Mouse (Mus musculus) ovary, postnatal 10 days (tissue): Measurements from ENCODE around the gene Bad.

ENCODE experiments used
- DNase-seq: peaks from one replicate; pipeline ENCODE4 v3.0.0; 2022; ENCODE audit warnings: low spot score

Bad gene

DNA sequence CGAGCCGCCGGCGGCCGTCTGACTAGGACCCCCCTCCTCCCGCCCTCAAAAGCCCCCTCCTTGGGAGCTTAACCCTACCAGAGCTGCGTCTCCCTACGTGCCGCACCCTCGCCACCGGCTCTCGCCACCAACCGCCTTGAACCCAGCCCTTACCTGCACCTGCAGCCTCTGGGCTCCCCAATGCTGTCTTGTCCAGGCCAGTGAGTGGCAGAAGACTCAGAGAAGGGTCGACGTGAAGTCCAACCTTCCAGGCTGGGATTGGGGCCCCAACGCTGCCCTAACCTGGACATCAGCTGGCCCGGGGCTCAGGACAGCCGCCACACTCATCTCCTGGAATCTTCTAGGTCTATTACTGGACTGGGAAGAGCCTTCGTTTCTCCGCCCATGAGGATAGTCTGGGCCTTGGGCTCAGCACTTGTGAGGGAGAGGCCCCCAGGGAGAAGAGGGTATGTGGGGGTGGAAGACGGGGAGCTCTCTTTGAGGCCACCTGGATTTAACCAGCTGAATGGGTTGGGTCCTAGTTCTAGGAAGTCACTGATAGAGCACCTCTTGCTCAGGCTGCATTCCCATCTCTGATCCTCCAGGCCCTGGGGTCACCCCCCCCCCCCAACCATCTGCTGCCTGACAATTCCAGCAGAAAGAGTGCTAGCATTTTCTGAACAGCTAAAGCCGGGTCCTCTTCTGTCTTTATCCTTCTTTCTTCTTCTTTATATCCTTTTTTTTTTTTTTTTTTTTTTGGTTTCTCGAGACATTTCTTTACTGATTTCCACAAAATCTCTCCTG lies 7.3 kb upstream of the Bad start, which contains the start of gene Kcnk4:
Kcnk4 (minus strand) TSS at position 321 of the 783 bp plus-strand sequence.
- DNase-seq = no peak

DNA sequence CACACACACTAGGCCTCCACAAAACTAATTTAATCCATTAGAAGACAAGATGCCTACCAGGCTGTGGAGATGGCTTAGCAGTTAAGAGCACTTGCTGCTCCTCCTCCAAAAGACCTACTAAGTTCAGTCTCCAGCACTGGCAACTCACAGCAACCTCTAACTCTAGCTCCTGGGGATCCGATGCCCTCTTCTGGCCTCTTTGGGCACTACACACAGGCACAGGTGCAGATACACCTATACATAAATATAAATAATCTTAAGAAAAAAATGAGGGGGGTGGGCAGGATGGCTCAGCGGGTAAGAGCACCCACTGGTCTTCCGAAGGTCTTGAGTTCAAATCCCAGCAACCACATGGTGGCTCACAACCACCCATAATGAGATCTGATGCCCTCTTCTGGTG lies 5.4 kb upstream of the Bad start:
- no peak for DNase-seq

DNA sequence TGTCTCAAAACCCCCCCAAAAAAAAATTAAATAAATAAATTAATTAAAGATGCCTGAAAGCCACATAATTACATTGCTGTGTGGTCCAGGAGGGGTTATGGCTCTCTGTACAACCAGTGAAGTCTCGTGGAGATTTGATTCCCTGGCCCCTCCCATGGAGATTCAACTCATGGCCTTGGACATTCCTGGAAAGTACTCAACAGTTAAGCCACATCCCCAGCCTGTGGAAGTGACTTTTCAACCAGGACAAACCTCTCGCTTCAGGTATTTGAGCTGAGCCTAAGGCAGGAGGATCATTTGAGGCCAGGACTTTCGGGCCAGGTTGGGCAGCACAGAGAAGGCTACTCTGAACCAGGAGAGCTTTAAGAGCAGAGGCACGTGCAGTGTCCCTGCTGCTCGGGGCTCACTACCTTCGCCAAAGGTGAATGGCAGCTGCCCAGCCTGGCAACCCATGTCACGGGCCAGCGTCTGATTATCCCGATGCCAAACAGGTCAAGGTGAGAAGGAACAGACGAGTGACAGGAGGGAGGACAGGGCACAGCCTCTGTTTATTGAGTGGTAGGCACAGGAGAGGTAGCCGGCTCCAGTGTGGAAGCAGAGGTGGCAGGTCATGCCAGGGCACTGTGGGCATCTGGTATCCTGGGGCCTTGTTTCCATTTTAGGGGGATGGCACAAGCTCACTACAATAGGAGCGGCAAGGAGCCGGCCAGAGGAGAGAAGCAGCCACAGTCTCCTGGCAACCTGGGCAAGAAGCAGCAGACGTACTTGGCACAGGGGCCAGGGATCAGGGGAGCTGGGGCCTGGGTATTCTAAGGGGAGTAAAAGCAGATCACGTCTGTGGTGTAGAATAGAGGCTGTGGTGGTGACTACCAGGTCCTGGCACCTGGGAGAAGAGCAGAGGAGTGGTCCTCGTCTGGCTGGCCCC lies 3.9 kb upstream of the Bad start:
- DNase-seq = no peak

DNA sequence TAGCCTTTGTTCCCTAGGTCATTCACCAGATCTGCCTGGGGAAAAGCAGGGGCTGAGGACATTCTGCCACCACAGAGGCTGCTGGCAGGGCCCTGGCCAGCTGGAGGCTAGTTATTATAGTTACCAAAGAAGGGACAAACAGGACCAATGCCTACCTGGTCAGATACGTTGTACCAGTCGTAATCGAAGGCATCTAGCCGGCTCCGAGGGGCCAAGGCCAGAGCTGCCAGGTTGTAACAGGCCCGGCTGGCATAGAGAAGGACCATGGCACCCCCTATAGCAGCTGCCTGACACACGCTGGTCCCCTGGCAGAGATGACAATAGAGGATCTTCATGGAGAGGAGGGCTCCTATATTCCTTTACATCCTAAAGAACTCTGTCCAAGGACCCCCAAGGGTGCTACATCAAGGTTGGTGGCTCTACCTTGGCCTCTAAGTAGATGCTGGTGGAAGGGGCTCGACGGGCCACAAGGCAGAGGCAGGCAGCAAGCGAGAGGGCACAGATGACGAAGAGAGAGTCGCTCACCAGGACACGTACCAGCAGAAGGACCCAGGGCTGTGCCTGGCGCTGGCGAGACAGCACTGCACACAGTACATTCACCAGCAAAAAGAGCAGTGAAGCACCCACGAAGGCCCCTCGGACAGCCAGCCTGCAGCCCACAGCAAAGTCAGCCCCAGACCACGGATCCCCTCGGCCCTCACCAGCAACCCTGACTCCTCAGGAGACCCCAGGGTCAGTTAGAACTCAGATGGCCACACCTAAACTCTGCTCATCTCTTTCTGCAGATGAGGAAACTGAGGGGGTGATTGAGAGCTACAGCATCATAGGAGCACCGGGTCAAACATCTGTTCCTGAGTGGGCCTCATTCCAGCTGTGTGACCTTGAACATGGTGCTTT lies 2.3 kb upstream of the Bad start:
- DNase-seq = no peak

DNA sequence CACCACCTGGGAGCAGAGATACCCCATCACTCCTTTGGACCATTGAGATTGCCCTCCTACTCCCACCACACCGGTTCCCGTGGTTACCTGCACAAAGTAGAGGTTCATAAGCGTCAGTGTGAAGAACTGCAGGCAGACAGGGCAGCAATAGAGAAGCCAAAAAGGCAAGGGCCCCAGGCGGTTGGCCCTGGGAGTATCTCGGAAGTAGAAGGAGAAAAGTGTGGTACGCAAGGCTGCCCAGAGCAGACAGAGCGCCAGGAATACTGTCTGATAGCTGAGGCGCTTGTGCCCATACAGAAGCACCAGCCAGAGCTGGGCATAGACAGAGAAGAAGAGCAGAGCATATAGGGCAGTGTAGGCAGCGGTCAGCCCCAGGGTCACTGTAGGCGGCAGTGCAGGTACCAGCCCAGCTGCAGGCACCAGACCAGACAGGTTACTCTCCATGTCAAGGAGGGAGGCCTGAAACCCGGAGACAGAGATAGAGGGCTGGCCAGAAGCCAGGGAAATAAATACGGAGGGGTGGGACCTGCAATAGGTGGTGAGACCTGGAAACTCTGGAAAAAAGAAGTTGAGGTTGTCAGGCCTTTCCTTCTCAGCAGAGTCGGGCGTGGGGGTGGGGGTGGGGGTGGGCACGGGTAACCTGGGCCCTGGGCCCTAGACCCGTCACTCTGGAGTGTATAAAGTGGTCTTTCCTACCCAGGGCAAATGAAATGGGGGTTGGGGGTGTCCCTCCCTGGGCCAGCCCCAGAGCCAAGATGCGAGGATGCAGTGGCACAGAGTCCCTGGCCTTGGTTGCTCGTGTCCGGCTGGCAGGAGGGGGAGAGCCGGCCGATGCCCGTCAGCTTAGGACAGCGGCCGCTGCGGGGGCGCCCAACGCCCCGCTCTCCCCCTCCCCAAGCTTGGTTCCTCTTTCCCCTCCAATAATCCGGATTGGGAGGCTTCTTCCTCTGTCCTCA lies 987 bp upstream of the Bad start:
- no peak for DNase-seq

DNA sequence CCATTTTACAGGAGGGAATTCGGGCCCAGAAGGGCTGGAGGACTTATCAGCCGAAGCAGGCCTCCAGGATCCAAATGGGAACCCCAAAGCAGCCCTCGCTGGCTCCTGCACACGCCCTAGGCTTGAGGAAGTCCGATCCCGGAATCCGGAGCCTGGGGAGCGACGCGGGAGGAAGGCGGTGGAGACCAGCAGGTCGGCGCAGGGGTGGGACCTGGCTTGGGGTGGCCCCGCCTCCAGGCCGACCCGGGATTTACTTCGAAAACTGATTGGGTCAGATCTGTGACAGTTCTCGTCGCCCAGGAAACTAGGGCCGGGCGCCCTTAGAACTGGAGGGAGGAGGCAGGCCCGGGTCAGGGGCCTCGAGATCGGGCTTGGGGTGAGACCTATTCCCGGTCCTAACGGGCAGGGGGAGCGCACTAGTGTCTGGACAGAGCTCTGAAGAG lies 609 bp downstream of the Bad start, which contains the start of gene Gpr137:
Gpr137 (minus strand) TSS at position 232 of the 443 bp plus-strand sequence.
- peak; percentile 78 for DNase-seq

DNA sequence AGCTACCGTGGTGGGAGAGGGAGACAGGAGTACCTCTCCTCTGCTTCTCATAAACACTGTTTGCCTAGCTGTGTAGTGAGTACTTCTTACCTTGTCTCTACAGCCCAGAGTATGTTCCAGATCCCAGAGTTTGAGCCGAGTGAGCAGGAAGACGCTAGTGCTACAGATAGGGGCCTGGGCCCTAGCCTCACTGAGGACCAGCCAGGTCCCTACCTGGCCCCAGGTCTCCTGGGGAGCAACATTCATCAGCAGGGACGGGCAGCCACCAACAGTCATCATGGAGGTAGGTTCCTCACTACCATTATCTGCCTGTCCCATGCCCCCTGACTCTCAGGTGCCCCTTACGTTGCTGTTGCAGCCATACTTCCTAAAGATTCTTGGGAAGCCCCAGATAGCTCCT lies 1.1 kb downstream of the Bad start:
- no peak for DNase-seq

DNA sequence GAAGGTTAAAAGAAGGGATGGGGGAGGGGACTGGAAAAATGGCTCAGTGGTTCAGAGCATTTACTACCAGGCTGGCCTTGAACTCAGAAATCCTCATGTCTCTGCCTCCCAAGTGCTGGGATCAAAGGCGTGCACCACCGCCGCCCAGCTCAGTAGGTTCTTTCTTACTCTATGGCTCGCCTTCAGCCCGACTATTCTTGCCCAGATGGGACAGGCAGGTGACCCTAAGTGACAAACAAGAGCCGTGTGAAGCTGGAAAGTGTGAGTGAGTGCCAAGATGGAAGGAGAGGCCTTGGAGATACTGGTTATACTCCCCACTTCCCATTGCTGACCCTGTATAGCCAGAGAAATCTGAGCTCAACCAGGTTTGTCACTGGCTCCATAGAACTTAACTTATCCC lies 2.0 kb downstream of the Bad start:
- DNase-seq = no peak

DNA sequence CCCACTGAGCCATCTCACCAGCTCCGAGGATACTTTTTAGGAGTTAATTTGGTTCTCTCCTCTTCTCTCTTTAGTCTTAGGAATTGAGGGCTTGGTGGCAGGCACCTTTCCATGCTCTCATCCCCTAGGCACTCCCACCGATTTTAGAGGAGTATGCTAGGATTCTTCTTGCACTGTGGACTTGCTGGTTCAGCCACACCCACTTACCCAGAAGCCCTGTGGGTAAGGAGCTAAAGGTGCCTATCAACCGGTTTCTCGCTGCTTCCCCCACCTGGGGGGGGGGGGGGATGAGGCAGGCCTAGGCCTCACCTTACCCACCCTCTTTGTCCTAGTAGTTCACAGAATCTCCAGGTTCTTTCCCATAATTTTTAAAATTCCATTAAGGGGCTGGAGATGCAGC lies 6.1 kb downstream of the Bad start:
- DNase-seq = no peak

DNA sequence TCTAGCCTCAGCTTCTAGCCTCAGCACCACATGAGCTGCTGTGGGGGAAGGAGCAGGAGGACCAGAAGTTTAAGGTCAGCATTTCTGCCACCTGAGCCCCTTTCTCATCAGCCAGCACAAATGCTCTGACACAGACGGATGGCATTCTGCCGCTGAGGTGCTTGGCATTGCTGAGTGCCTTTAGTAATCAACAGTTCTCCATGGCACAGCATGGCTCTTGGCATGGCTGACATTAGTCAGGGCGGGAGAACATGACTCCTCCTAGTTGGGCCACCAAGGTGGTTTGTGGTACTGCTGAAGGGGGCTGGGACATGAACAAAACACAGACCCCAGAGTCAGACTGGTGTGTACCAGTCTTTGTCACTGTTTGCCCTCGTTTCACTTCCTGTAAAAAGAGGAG lies 6.5 kb downstream of the Bad start:
- no peak for DNase-seq

DNA sequence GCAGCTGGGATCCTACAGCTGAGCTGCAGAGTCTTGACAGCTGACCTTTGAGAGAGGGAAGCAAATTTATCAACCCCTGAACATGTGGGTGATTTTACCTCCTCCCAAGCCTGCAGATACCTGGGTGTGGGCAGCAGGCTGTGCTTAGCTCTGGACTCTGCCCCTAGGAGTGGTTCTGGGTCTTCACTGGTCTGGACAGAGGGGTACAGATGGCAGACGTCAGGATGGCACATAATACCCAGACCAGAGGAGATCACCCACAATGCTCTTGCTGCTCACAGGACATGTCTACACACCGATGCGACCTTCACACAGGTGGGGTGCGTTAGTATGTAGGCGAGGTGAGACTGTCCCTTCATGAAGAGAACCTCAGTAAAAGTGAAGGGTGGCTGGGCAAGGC lies 7.9 kb downstream of the Bad start:
- DNase-seq = no peak

DNA sequence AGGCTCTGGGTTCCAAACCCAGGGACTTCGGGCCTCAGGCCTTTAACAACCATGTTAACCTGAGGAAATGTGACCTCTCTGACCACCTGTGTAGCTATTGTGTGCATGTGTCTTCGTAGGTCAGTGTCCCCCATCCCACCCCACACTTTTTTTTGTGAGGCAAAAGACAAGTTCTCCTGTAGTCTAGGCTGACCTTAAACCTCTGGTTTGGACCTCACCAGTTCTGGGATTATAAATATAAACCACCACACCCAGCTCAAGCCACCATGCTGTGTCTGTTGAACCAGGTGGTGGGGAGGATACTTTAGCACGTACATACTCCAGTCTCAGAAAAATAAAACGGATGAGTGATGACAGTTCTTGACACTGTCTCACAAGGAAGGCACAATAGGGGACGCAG lies 8.3 kb downstream of the Bad start:
- DNase-seq = no peak

DNA sequence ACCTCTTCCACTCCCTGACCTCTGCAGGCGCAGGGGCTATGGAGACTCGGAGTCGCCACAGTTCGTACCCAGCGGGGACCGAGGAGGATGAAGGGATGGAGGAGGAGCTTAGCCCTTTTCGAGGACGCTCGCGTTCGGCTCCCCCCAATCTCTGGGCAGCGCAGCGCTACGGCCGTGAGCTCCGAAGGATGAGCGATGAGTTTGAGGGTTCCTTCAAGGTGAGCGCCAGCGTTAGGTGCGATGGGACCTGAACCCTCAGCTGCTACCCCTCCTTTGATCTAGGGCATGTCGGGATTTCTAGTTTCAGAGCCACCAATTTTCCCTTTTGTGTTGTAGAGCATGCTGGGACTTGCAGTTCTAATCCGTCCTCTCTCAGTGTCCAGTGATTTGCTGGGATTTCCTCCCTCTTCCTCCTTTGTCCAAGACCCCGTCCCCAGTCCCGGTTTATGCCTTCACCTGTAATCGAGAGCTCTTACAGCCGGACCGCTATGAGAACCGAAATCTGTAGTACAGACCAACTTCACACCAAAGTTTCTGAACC lies 9.0 kb downstream of the Bad start:
- peak; percentile 52 for DNase-seq

DNA sequence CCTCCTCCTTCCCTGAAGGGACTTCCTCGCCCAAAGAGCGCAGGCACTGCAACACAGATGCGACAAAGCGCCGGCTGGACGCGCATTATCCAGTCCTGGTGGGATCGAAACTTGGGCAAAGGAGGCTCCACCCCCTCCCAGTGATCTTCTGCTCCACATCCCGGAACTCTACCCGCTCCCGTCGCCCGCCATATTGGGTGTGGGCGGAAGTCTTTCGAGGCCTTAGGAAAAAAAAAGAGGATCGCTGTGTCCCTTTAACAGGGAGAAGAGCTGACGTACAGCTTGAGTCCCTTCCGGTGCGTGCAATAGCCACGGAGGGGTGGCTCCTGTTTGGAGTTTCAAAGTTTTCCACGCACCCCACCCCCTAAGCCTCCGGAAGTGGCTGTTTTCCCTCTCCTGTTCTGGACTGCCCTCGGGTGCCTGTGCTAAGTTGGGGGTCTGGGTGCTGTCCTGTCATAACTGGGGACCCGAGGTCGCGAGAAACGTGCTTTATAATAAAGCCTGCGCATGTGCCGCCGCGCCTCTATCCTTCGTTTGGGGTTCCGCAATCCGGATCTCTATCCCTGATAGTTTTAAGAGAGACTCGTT lies 9.8 kb downstream of the Bad start:
- peak; percentile 70 for DNase-seq

DNA sequence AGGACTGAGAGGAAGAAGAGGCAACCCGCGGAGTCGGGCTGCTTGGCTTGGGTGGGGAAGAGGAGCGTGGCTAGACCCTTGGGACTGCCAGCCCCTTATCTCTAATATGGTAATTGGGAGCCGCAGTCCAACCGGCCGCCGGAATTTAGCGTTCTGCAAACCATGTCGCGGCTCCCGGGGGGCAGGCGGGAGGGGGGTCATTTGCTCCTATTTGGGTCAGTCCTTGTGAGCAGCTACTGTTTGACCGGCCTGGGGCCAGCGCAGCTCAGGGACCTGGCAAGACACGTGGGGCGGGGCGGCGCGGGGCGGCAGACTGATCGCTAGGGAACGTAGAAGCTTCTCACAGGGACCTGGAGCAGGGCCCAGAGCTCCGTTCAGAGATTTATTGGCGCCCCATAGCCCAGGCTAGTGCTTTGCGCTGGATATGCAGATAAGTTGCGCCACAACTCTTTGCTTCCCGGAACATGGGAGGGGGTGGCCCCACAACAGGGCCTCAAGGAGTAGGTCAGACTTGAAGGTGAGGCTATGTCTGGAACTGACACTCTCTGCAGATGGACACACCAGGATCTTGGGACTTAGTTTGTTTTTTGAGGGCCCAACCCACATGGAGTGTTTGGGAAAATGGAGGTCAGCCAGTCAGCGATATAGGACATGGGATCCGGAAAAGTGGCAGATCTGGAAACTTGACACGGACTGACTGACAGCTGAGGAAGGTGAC lies 10.5 kb downstream of the Bad start:
- peak; percentile 60 for DNase-seq

DNA sequence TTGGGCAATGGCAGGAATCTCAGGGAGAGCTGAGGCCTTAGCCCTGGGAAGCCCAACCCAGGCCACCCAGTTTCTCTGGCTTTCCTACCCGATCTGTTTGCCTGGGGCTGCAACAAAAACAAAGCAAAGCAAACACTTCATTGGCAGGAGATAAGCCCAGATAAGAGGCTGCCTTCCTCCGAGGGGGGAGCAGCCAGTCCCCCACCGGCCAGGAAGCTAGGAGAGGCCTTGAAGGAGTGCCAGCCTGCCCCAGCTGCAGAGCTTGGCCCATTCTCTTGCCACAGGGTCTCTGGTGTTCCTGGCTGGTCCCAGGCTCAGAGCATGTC lies 11.0 kb downstream of the Bad start:
- DNase-seq = no peak

DNA sequence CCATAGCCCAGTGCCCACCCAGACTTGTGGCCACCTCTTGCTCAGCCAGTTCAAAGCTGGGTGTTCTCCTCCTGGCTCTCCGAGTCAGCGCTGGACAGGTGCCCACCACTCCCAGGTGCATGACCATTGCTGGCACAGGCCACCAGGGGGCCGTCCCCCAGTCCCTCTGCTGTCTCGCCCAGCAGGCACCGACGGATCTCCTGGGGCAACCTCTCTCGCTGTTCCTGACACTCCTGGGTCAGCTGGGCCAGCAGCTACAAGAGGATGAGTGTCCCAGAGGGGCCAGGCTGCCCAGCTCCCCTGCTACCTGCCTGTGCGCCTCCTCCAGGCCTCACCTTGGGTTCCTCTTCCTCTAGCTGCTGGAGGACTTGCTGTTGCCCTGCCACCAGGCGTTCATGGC lies 12.4 kb downstream of the Bad start:
- DNase-seq = no peak

DNA sequence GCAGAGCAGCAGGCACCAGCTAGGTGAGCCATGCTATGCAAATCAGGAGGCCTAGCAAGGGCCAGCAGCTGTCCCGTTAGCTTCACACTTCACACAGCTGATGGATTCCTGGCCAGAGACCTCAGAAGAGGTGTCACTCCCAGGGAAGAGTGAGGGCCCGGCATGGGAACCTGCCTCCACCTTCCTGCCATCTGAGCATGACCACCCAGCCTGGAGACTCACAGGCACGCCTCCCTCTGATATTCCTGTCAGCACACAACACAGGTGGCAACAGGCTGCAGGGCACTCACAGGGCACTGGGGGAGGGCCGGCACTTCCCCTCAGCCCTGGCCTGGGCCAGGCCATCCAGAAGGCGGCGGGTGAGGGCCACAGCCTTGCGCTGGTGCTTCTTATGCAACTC lies 13.8 kb downstream of the Bad start:
- no peak for DNase-seq

DNA sequence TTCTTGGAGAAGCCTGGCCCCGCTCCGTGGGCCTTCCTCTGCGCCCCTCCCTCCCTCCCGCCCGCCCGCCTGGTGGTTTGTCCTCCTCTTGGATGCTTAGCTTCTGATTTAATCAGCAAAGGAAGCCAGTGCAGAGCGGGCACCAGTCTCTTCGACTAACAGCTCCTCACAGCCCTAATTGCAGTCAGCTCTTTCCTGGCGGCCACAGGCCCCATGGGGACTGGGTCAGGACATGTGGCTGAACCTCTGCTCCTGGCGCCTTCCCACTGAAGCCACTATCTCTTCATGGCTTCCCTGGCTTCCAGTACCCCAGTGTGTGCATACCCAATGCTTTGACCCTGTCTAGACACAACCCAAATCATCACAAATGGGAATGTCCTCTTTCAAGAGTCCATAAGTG lies 14.8 kb downstream of the Bad start:
- no peak for DNase-seq
